Mouse (Mus musculus) embryonic stem cell, embryonic (primary cell): Measurements from ENCODE around the gene Six2.

Source experiments
- CTCF ChIA-PET, 4 experiments: fragments of 300-600 bp in 2 of 4; fragments of 350-600 bp in 2 of 4; sonication (Branson Sonifier 250); formaldehyde crosslinking; loops; one replicate each; lab custom pipeline; 2022; ENCODE audit warnings: inconsistent platforms in 2 of 4; lab: Charles Lee
- POLR2A ChIA-PET, 4 experiments: fragments of 300-600 bp in 2 of 4; fragments of 350-600 bp in 2 of 4; sonication (Branson Sonifier 250); formaldehyde crosslinking; loops; one replicate each; lab custom pipeline; 2022; ENCODE audit warnings: antibody characterized with exemption in 4 of 4, inconsistent platforms in 1 of 4; lab: Charles Lee

Six2 gene

DNA sequence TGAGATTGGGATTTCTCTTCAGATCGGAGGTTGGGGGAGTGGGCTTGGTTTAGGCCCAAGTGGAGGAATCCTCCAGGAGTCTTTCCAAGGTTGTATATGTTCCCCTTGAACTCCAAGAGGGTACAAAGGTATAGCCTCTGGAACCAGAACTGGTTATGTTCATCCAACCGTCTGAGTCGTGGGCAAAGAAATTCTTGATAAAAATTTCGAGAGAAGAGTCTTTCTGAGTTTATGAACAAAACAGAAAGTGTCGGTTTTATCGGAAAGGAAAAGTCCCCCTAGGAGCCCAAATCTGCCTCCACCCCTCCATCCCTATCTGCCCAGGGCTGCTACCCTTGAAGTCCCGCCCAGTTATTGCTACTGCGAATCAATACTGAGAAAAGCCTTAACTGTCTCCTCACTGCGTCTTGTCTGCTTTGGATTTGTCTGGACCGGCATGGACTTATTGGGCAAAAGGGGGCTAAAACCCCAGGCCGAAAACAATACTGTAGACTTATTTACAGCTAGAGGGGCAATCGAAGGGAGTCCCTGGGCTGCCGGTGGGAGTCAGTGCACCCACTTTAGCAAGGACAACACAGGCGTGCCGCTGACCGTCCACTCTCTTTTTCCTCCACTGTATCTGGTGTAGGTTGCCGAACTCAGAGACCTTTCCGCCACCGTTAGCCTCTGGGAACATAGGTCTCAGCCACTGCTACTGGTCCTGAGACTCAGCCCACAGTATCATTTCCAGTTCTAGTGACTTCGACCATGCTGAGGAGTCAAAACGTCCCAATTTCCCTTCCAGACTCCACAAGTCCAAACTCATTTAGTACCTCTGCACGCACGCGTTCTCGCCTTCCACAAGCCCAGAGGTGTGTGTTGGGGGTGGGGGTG lies 4.7 kb downstream of the Six2 start:
- CTCF ChIA-PET, result interaction anchor here in 1 of 4 experiments (0.7 kb wide), 1 partner anchor 195 kb away, joined by 3 read pairs; no protein-coding TSS in a partner anchor
- POLR2A ChIA-PET, result interaction anchor here in 1 of 4 experiments (0.7 kb wide), 1 partner anchor 1002 kb away, joined by 3 read pairs; no protein-coding TSS in a partner anchor

GRCm38 (mm10) chr17:85682181-85682710 lies 5.8 kb downstream of the Six2 start:
- ChIA-PET CTCF (interaction anchor here in 1 of 4 experiments (1.0 kb wide), 1 partner anchor 17 kb away, joined by 3 read pairs; no protein-coding TSS in a partner anchor), POLR2A (interaction anchor here in 2 of 4 experiments (0.5 to 0.6 kb wide), 3 partner anchors 114 to 520 kb away, joined by 3 to 7 read pairs (median 3); no protein-coding TSS in a partner anchor)

DNA sequence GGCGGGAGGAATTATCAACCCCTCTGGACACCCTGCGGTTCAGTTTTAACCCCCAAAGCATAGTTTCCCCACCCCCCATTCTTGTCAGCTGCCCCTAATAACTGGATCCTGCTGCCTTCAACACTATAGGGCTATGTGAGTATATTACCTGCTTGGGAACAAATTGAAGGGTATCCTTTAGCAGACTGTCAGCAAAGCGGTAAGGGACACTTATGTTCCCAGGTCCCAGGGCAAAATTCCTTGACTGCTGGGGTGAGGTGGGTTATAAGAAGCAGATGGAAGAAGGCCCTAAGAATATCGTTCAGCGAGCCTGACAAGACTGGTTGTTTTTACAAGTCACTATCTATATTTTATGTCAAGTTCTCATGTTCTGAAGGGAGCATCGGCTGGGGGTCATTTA lies 6.3 kb downstream of the Six2 start:
- CTCF ChIA-PET, result interaction anchor here in 1 of 4 experiments (1.0 kb wide), 1 partner anchor 17 kb away, joined by 3 read pairs; no protein-coding TSS in a partner anchor
- POLR2A ChIA-PET, result interaction anchor here in 1 of 4 experiments (0.5 kb wide), 1 partner anchor 115 kb away, joined by 3 read pairs; no protein-coding TSS in a partner anchor

GRCm38 (mm10) chr17:85680851-85681550 lies 7.1 kb downstream of the Six2 start:
- POLR2A ChIA-PET, result interaction anchor here in 1 of 4 experiments (0.6 kb wide), 1 partner anchor 186 kb away, joined by 3 read pairs; no protein-coding TSS in a partner anchor
- CTCF ChIA-PET, result interaction anchor here in 2 of 4 experiments (1.7 to 2.2 kb wide), 2 partner anchors 16 kb away, joined by 13 to 17 read pairs; no protein-coding TSS in a partner anchor

GRCm38 (mm10) chr17:85680116-85680850 lies 7.8 kb downstream of the Six2 start:
- ChIA-PET POLR2A (interaction anchor here in 2 of 4 experiments (0.6 to 1.8 kb wide), 6 partner anchors 10 to 185 kb away, joined by 3 to 9 read pairs (median 3); no protein-coding TSS in a partner anchor), CTCF (interaction anchor here (0.5 to 2.2 kb wide), 14 partner anchors 8 to 1201 kb away, joined by 3 to 17 read pairs (median 4); partner anchors contain the start of gene Six2 (in 1 of the 4))

DNA sequence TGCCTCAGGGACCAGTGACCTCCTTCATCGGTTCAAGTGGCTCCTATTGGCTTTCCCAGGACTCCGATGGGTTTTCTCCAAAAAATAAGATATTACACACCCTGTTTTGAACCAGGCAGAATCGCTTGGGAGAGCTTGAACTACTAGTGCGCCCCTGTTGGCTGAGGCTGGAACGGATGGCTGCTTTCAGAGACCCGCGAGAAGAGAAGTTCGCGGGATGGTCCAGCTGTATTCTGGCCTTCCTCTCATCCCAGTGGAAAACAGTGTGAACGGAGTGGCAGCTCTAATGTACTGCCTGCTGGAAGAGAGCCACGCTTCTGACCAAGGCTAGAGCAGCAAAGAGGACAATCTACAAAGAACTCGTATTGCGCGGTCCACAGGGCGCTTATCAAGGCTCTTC lies 8.4 kb downstream of the Six2 start:
- CTCF ChIA-PET, result interaction anchor here (0.6 to 2.2 kb wide), 16 partner anchors 9 to 580 kb away, joined by 3 to 17 read pairs (median 4); partner anchors contain the start of gene Six2 (in 1 of the 4)
- POLR2A ChIA-PET, result interaction anchor here in 3 of 4 experiments (0.6 to 1.8 kb wide), 6 partner anchors 10 to 105 kb away, joined by 3 to 9 read pairs (median 4); no protein-coding TSS in a partner anchor

DNA sequence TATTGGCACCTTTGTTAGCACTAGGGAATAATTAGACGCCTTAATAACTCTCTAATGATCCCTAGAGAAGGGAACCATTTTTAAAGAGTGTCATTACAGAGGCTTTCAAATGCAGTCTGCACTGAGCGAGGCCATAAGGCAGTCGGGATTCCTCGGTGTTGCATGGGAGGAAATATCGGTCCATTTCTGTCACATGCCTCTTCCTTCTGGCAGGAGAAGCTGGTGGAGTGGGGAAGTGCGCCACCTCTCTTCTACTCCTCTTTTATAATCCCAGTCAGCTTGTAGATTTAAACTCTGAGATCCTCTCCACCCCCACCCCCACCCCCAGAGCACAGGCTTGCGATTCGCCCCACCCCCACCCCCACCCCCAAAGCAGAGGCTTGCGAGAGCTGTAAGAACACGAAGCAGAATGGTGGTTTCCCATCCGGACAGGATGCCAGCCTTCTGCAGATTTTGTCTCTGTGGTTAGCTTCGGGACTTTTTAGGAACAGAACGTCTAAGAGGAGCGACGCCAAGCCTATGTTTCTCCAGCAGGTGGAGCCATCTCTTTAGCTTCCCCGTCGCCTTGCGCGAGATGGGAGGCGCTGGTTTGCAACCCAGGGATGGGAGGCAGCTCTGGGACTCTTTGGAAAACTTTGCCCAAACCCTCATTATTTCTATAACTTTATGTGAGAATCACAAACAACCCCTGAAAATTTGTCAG lies 23.3 kb downstream of the Six2 start:
- ChIA-PET CTCF (interaction anchor here (0.5 to 1.6 kb wide), 82 partner anchors 8 to 1486 kb away, joined by 3 to 17 read pairs (median 4); partner anchors contain the start of gene Six2 (in 2 of the 4)), POLR2A (interaction anchor here in 2 of 4 experiments (0.6 to 1.0 kb wide), 5 partner anchors 8 to 1107 kb away, joined by 3 to 4 read pairs (median 3); no protein-coding TSS in a partner anchor)

DNA sequence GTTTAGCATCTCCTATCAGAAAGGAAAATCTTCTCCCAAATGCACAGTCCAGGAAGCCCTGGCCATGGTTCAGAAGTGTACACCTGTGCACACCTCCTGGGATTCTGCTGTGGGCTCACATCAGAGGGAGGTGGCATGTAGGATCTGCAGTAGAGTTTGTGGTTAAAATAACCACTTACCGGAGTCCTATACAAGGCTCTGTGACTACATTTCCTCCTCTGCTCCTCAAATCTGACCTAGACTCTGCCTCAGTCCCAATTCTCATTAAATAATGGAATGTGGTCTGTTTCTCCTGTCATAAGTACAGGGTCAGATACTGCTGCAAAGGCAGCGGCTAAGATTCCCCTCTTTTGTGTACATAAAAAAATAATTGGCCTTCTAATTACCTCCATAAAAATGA lies 23.9 kb downstream of the Six2 start:
- POLR2A ChIA-PET, result interaction anchor here in 1 of 4 experiments (1.0 kb wide), 1 partner anchor 8 kb away, joined by 3 read pairs; no protein-coding TSS in a partner anchor
- CTCF ChIA-PET, result interaction anchor here (0.5 to 1.6 kb wide), 54 partner anchors 8 to 641 kb away, joined by 3 to 17 read pairs (median 4); partner anchors contain the start of gene Six2 (in 2 of the 4)

DNA sequence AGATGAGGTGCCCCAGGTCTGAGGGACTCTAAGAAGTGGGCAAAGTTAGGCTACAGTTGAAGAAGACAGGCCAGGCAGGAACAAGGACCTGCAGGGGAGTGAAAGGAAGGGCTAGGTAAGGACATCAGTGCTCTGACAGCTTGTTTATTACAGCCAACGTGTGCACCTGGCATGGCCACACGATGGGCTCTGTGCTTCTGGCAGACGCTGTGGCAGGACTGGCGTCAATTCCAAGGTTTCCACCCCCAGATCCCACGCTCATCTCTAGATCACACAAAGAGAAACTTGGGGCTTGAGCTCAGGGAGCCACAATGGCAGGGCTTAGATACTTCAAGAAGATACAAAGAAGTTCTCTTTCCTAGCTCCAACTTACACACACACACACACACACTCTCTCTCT lies 26.6 kb downstream of the Six2 start:
- CTCF ChIA-PET, result interaction anchor here in 2 of 4 experiments (0.6 kb wide), 2 partner anchors 474 to 1606 kb away, joined by 3 read pairs; no protein-coding TSS in a partner anchor

GRCm38 (mm10) chr17:85660016-85660415 lies 28.1 kb downstream of the Six2 start:
- ChIA-PET POLR2A (no interaction called here), CTCF (no interaction called here)

More for the DNA sequence above, 26.6 kb downstream of the Six2 start:
- POLR2A ChIA-PET, result no interaction called here

DNA sequence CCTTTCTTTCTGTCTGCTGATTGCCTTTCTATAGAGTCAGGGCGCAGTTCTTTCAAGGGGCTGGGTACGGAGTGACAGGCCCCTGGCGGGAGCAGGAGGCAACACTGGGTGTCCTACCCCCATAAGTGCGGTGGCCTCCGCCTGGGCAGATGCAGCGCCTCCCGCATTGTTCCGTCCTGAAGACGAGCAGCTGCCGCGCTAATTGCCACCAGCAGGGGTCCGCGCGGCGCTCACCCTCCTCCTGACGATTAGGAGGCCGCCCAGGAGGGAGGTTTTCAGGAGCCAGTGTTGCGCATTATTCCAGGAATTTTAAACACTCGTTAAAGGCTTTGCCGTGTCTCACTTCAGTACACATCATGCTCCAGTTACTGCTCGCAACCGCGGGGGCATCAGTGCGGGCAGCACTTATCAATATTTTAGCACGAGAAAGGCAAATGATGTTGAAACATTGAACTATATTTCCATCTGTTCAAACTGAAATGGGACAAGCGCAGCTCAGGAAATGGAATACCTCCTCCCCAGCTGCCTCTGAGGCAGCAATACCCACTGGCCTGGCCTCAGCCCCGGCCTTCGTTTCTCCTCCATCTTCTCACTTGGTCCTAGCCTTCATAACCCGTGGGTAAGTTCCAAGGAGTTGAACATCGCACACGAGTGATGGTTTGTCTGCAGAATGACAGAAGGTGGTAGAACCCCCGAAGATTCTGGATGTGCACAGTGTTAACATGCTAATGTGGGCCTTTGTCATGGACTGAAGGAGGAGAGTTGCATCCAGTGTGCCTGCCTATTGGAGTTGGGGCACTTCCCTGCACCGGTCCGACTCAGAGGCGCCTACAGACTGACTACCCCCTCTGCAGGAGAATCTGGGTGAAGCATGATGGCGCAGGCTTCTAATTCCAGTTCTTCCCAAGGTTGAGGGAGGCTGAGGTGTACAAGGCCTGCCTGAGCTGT lies 42.1 kb downstream of the Six2 start:
- CTCF ChIA-PET, result interaction anchor here (0.6 to 2.0 kb wide), 20 partner anchors 11 to 1629 kb away, joined by 3 to 13 read pairs (median 4); no protein-coding TSS in a partner anchor
- POLR2A ChIA-PET, result interaction anchor here in 2 of 4 experiments (0.6 to 1.4 kb wide), 4 partner anchors 54 to 1552 kb away, joined by 3 to 5 read pairs (median 3); no protein-coding TSS in a partner anchor

- ChIA-PET POLR2A (interaction anchor here in 2 of 4 experiments (0.6 to 1.4 kb wide), 4 partner anchors 53 to 1551 kb away, joined by 3 to 5 read pairs (median 3); no protein-coding TSS in a partner anchor), CTCF (interaction anchor here (0.6 to 2.0 kb wide), 19 partner anchors 11 to 1628 kb away, joined by 3 to 13 read pairs (median 4); no protein-coding TSS in a partner anchor)
These were observed 42.8 kb downstream of the Six2 start for GRCm38 (mm10) chr17:85645312-85645711.

DNA sequence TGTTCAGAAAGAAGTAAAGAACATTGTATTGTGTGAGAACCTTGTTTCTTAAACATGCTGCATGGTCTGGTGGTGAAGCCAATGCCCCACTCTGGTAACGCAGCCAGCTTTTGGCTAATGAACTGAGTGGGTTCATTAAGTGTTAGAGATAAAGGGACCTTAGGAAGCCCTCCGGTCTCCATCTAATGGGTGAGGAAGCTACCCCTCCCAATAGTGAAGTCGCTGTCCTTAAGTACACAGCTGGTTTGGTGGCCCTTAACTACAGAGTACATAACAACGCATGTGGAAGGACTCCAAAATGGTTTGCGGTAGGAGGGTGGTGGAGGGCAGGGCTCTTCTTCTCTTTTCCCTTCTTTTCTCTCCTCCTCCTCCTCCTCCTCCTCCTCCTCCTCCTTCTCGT lies 50.2 kb downstream of the Six2 start:
- ChIA-PET CTCF (interaction anchor here (0.5 to 0.9 kb wide), 4 partner anchors 11 to 1004 kb away, joined by 3 to 5 read pairs (median 4); no protein-coding TSS in a partner anchor), POLR2A (interaction anchor here in 2 of 4 experiments (0.6 to 0.7 kb wide), 2 partner anchors 150 to 548 kb away, joined by 3 to 5 read pairs; partner anchors contain the start of genes Camkmt (in 1 of the 2) and Prepl (in 1 of the 2))
